Mouse (Mus musculus) neutrophil, adult 59 days (primary cell): ENCODE results near the gene Acp1. TPM values are rescaled to one million over a fixed set of nuclear protein-coding genes. Genes with fewer than 3 reads are reported as not detected.

Experiments used
- total RNA-seq, 2 experiments: library from RNA; stranded (reverse); gene quantifications; 1 replicate in 1 of 2; 2 replicates in 1 of 2; pipeline ENCODE4 v1.2.4; 2023

Gene Acp1
- total RNA-seq = 10 to 100 TPM; 21.7 to 24.7 TPM

DNA sequence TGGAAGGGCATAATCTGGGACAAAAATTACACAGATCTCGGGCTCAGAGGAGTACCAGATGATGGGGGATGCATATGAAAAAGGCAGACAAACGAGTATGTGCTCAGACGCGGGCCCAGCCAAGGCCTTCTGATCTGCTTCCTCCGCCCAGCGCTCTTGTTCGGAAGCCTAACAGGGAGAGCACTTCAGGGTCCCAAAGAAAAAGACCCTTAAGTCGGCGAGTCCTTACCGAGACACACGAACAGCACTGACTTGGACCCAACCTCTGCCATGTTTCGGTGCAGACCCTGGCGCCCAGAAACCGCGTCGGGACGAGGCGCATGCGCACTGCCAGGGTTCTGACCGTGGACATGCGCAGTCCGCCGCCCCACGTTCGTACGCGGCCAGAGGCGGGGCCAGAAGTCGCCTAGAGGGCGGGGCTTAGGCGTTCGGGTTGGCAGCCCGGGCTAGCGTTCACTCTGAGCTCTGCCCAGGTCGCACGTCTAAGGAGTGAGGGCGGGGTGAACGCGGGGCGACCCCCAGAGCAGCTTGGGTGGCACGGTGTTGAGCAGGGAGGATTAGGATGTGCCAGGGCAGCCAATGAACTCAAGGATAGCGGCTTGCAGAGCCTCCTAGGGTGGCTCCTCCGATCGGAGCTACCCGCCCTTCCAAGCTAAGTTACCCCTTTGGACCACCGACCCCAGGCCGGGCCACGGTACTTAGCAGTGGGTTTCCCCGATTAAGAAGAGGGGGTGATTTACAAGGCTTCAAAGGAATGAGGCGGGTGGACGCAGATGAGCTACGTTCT is at the start of gene Acp1, which contains the start of gene Sh3yl1:
Gene Acp1, minus strand, starts transcription at position 329 of the 787 bp plus-strand sequence.
Gene Sh3yl1, plus strand, starts transcription at position 408 of the 787 bp plus-strand sequence.

DNA sequence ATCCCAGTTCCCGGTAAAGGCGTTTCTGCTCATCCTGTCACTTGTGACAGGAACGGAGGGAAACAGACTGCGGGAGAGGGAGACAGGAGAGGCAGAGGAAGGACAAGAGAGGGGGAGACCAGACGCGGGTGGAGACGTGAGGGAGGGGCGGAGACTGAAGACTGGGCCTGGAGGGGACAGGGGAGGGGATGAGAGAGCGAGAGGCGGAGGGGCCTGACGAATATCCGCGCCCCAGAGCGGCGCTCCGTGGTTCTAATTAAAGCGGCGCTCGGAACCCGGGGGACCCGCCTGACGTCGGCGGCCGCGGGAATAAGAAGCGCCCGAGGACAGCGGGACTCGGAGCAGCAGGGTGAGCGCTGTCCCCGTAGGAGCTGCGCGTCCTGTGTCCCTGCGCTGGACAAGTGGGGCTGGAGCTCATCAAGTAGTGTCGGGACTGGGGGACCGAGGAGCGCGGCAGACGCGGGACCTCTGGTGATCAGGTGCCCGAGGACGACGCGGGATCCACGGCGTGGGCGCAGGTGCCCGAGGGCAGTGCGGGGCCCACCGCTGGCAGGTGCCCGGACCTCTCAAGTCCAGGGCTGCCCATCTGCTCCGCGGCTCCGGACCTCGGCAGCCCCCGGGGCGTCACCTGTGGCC is 27.3 kb downstream of the Acp1 start, which contains the start of gene Alkal2:
Gene Alkal2, plus strand, starts transcription at position 337 of the 636 bp plus-strand sequence.

Other genes starting within 250 kb of the Acp1 start
- not detected for gene Alkal2, start 27.3 kb downstream of the Acp1 start, total RNA-seq
- 1 to 10 TPM; 2.2 to 3.2 TPM for gene Sh3yl1, start 79 bp upstream of the Acp1 start, total RNA-seq
- under 1 TPM in 1 of 2 experiments, not detected in 1; 0.33 TPM for gene Fam110c, start 162.3 kb upstream of the Acp1 start, total RNA-seq